ENCODE assay signal across 13 mouse cellular contexts in genomic region chr19:25144110-25145028, GRCm38 (mm10).
DNase-seq lines count a peak whose midpoint lies in the region; ATAC-seq and TF ChIP-seq lines count a peak whose summit lies in the region.
"Had no signal": no experiment of that assay in that cellular context is flagged by ENCODE, and none has a peak within 500 bp of the region (broad histone marks: within the 10 kb centered on the region; RNA-seq: fewer than 3 reads in every experiment).

No protein-coding gene starts in this region.

- H3K4me1 ChIP-seq in heart, embryonic 10.5 days, result no peaks in the 10 kb centered on the region
- H3K4me1 ChIP-seq in neural tube, embryonic 15.5 days, result 0 out of 2 replicates have a peak, but pooled peaks cover 11% of the 10 kb centered on the region
- no peaks in the 10 kb centered on the region for H3K4me1 ChIP-seq in kidney, adult 2 months (ENCODE audit: control insufficient read depth, insufficient read depth, low read length)

- peak; percentile 75; the same call in 1 of the 2 replicates for ATAC-seq in neural tube, embryonic 15.5 days (ENCODE audit: low FRiP score)
- no peak for ATAC-seq in monocyte, adult 5-6 weeks (replicated peaks; ENCODE audit: insufficient number of reproducible peaks, low FRiP score, low TSS enrichment, poor library complexity, severe bottlenecking)
- ATAC-seq: Patski had no signal

- no peak for TF ChIP-seq CTCF in kidney, adult 2 months (conservative IDR thresholded peaks at IDR 0.05; ENCODE audit: insufficient read depth, insufficient read length, low read depth, low read length)

- H3K27ac ChIP-seq in heart, embryonic 10.5 days, result no peak overlapping the region
- no peak overlapping the region for H3K27ac ChIP-seq in neural tube, embryonic 15.5 days (replicated peaks)
- H3K27ac ChIP-seq in kidney, adult 2 months (ENCODE audit: insufficient read depth, low read depth, low read length), result no peak overlapping the region
- H3K27ac ChIP-seq: liver, embryonic 14.5 days had no signal

- no peak overlapping the region for H3K9ac ChIP-seq in neural tube, embryonic 15.5 days (replicated peaks)
- H3K9ac ChIP-seq: liver, embryonic 14.5 days had no signal

- no peaks in the 10 kb centered on the region for H3K36me3 ChIP-seq in heart, embryonic 10.5 days
- no peaks in the 10 kb centered on the region for H3K36me3 ChIP-seq in neural tube, embryonic 15.5 days
- no peaks in the 10 kb centered on the region for H3K36me3 ChIP-seq in kidney, adult 2 months (ENCODE audit: control insufficient read depth, insufficient read depth, low read length)

- 47% methylated on average over 17 of the region's 17 CpGs for WGBS in heart, embryonic 10.5 days
- 30% methylated on average over 17 of the region's 17 CpGs for WGBS in neural tube, embryonic 15.5 days
- WGBS in kidney, adult 2 months, result 64% methylated on average over 17 of the region's 17 CpGs

- TF ChIP-seq POLR2A in kidney, adult 2 months (IDR thresholded peaks at IDR 0.05; ENCODE audit: low read depth, low read length), result no peak

- intact Hi-C loops in heart, postnatal 36 days (cut with DNase I), result no loop called here

- no peaks in the 10 kb centered on the region for H3K9me3 ChIP-seq in heart, embryonic 10.5 days
- no peaks in the 10 kb centered on the region for H3K9me3 ChIP-seq in neural tube, embryonic 15.5 days (replicated peaks)

- H3K4me3 ChIP-seq in heart, embryonic 10.5 days, result no peak overlapping the region
- H3K4me3 ChIP-seq in neural tube, embryonic 15.5 days (replicated peaks), result no peak overlapping the region
- H3K4me3 ChIP-seq in kidney, adult 2 months (ENCODE audit: insufficient read depth, low read depth, low read length), result no peak overlapping the region

- no peaks in the 10 kb centered on the region for H3K27me3 ChIP-seq in heart, embryonic 10.5 days (ENCODE audit: insufficient read depth, poor library complexity, severe bottlenecking)
- H3K27me3 ChIP-seq in neural tube, embryonic 15.5 days (replicated peaks), result no peaks in the 10 kb centered on the region
- no peaks in the 10 kb centered on the region for H3K27me3 ChIP-seq in kidney, adult 2 months (replicated peaks; ENCODE audit: control insufficient read depth, insufficient read depth, low read length)
- H3K27me3 ChIP-seq: Patski had no signal

- peak; percentile 60 for DNase-seq in heart, embryonic 10.5 days (ENCODE audit: low spot score)
- no peak for DNase-seq in heart, postnatal 36 days
- DNase-seq in cerebellum, adult 9-11 months, result peak; percentile 28
- peak; percentile 59 to 70 for DNase-seq in layer of hippocampus, postnatal 10 days (ENCODE audit: low spot score in 2 of 2)
- DNase-seq in kidney, adult 2 months, result no peak
- no peak for DNase-seq in kidney, postnatal 10 days
- DNase-seq: adrenal gland, postnatal 25 days; kidney, postnatal 14 days; thymus, postnatal 36 days had no signal

- no peak overlapping the region for H3K4me2 ChIP-seq in neural tube, embryonic 15.5 days

Comparison
In these comparisons a context has a peak if more than half of its experiments do, and no peak if none do; other contexts are left out.
1. DNase-seq: peak in heart, embryonic 10.5 days (single experiment), cerebellum, adult 9-11 months (single experiment) and layer of hippocampus, postnatal 10 days (2 of 2); none in heart, postnatal 36 days (0 of 2), kidney, adult 2 months (single experiment) and kidney, postnatal 10 days (single experiment).